Mouse (Mus musculus) embryonic fibroblast, embryonic 13.5 days (primary cell): ENCODE measurements at regions not wholly inside any gene's neighbourhood (a gene's known extent, or its start where the extent isn't known, plus 50 kb on each side); places are given as distances from the start of the nearest gene placed in this dataset.

Source experiments
- CTCF ChIP-seq: IDR thresholded peaks from 2 replicates; pipeline ENCODE4 v1.5.1; 2011; ENCODE audit warnings: mild to moderate bottlenecking, control low read depth, low read length, moderate library complexity, borderline replicate concordance; ENCODE audit not compliant: insufficient read depth
- POLR2A ChIP-seq: IDR thresholded peaks from 2 replicates; pipeline ENCODE4 v1.6.1; 2011; ENCODE audit warnings: low read depth, mild to moderate bottlenecking, control low read depth, low read length, moderate library complexity

- TF ChIP-seq POLR2A = no peak
- TF ChIP-seq CTCF = no peak
Observed at GRCm38 (mm10) chr3:18941301-18942177, 686.9 kb downstream of the 1700064H15Rik start.
